Mouse (Mus musculus) liver, postnatal 0 days (tissue): ENCODE data around the gene Pitpnm1. TPM values are rescaled to one million over a fixed set of nuclear protein-coding genes. Genes with fewer than 3 reads are reported as not detected.
A peak's percentile ranks its signal among the peaks of the same experiment; 100 is the strongest.

Source experiments
- ATAC-seq: fragments of 200-750 bp; cut with Nextera tagmentation; 2 replicates; pipeline ENCODE4 v1.8.0; 2017; ENCODE audit warnings: mild to moderate bottlenecking, moderate library complexity
- DNase-seq: peaks from one replicate; pipeline ENCODE4 v3.0.0-alpha.2; 2016
- H3K27ac ChIP-seq: fragments of 300-500 bp; sonication (generic); 2 replicates; pipeline ENCODE4 v1.5.1; 2014; ENCODE audit warnings: antibody characterized with exemption, moderate library complexity, mild to moderate bottlenecking, low read depth
- H3K27me3 ChIP-seq: fragments of 300-500 bp; sonication (generic); 2 replicates; pipeline ENCODE4 v1.6.1; 2014; ENCODE audit warnings: low read length, control low read depth, mixed read lengths; ENCODE audit not compliant: insufficient read depth
- H3K36me3 ChIP-seq: fragments of 300-500 bp; sonication (generic); replicated peaks from 2 replicates; pipeline ENCODE4 v1.6.1; 2014; ENCODE audit warnings: mild to moderate bottlenecking, control low read depth, low read length, moderate library complexity, mixed read lengths; ENCODE audit not compliant: insufficient read depth
- H3K4me1 ChIP-seq: fragments of 300-500 bp; sonication (generic); 2 replicates; pipeline ENCODE4 v1.6.1; 2014; ENCODE audit warnings: antibody characterized with exemption, mild to moderate bottlenecking, control low read depth; ENCODE audit not compliant: insufficient read depth
- H3K4me2 ChIP-seq: fragments of 300-500 bp; sonication (generic); 2 replicates; pipeline ENCODE4 v1.6.1; 2014; ENCODE audit warnings: low read depth, mild to moderate bottlenecking, low read length, moderate library complexity, mixed read lengths
- H3K4me3 ChIP-seq: fragments of 300-500 bp; sonication (generic); 2 replicates; pipeline ENCODE4 v1.5.1; 2014; ENCODE audit warnings: low read depth, low read length
- H3K9ac ChIP-seq: fragments of 300-500 bp; sonication (generic); replicated peaks from 2 replicates; pipeline ENCODE4 v1.6.1; 2014; ENCODE audit warnings: mild to moderate bottlenecking, moderate library complexity
- H3K9me3 ChIP-seq: fragments of 300-500 bp; sonication (generic); 2 replicates; pipeline ENCODE4 v1.6.1; 2016; ENCODE audit warnings: mild to moderate bottlenecking, control low read depth, low read length, mixed read lengths
- CTCF ChIP-seq: sonication (generic); IDR thresholded peaks from 2 replicates; pipeline ENCODE4 v1.5.1; 2016; ENCODE audit warnings: antibody characterized with exemption, low read depth
- EP300 ChIP-seq: IDR thresholded peaks from 2 replicates; pipeline ENCODE4 v1.6.1; 2016; ENCODE audit warnings: antibody characterized with exemption, low read depth, mild to moderate bottlenecking
- WGBS: fragments of 180-500 bp; shearing (Covaris S2); extraction: QIAGEN DNeasy Blood & Tissue Kit; methylation state at CpG from one replicate; pipeline ENCODE4 v1.1.7; 2014; ENCODE audit not compliant: insufficient replicate concordance; 5-methylcytosine and 5-hydroxymethylcytosine counted together
- polyA plus RNA-seq: library from polyadenylated mRNA; unstranded; fragments of >200 nt; fragmentation: Nextera tagmentation; extraction: Ambion mirVana; gene quantifications from 2 replicates; pipeline ENCODE4 v1.2.1, GENCODE M21; 2015

Pitpnm1 gene
- polyA plus RNA-seq, 1 experiment from 2014 or later: 7.4 TPM

GRCm38 (mm10) chr19:4155223-4156072 lies 55.6 kb downstream of the Pitpnm1 start:
- peak overlapping the region; percentile 45 for H3K4me2 ChIP-seq
- peaks cover 10% of the 10 kb centered on the region for H3K4me1 ChIP-seq
- H3K36me3 ChIP-seq: peaks cover 57% of the 10 kb centered on the region
- 47% methylated on average over 6 of the region's 6 CpGs for WGBS
- TF ChIP-seq EP300: no peak
- no peak for TF ChIP-seq CTCF
- peak overlapping the region; percentile 41 for H3K4me3 ChIP-seq
- peak overlapping the region; percentile 67 for H3K27ac ChIP-seq
- ATAC-seq: no peak
- no peak for DNase-seq
- H3K9me3 ChIP-seq: no peaks in the 10 kb centered on the region
- H3K27me3 ChIP-seq: no peaks in the 10 kb centered on the region
- peak overlapping the region; percentile 55; the same call in 1 of the 2 replicates for H3K9ac ChIP-seq

- peaks cover 5% of the 10 kb centered on the region; the same call in 1 of the 2 replicates for H3K4me1 ChIP-seq
- peak overlapping the region; percentile 26; the same call in 1 of the 2 replicates for H3K9ac ChIP-seq
- H3K4me3 ChIP-seq: no peak overlapping the region
- H3K4me2 ChIP-seq: peak overlapping the region; percentile 45
- DNase-seq: no peak
- H3K9me3 ChIP-seq: no peaks in the 10 kb centered on the region
- TF ChIP-seq EP300: no peak
- no peak for TF ChIP-seq CTCF
- no peaks in the 10 kb centered on the region for H3K27me3 ChIP-seq
- peak overlapping the region; percentile 67 for H3K27ac ChIP-seq
- WGBS: 59% methylated on average over 19 of the region's 20 CpGs
- peaks cover 50% of the 10 kb centered on the region for H3K36me3 ChIP-seq
- ATAC-seq: no peak
Measured at GRCm38 (mm10) chr19:4156073-4156579, 56.3 kb downstream of the Pitpnm1 start.

- Histone ChIP-seq H3K9me3 (no peaks in the 10 kb centered on the region), H3K36me3 (peaks cover 49% of the 10 kb centered on the region), H3K27me3 (no peaks in the 10 kb centered on the region), H3K4me3 (no peak overlapping the region), H3K4me1 (peaks cover 5% of the 10 kb centered on the region; the same call in 1 of the 2 replicates), H3K4me2 (no peak overlapping the region), H3K9ac (no peak overlapping the region), H3K27ac (no peak overlapping the region)
- ATAC-seq (no peak), DNase-seq (no peak)
- 81% methylated on average over 12 of the region's 12 CpGs for WGBS
- TF ChIP-seq CTCF (no peak), EP300 (no peak)
Measured at GRCm38 (mm10) chr19:4156771-4157170, 57.0 kb downstream of the Pitpnm1 start.

GRCm38 (mm10) chr19:4159049-4159448 lies 59.3 kb downstream of the Pitpnm1 start:
- Histone ChIP-seq H3K27me3 (no peaks in the 10 kb centered on the region), H3K27ac (no peak overlapping the region), H3K4me3 (no peak overlapping the region), H3K4me1 (peaks cover 22% of the 10 kb centered on the region), H3K4me2 (no peak overlapping the region), H3K9me3 (no peaks in the 10 kb centered on the region), H3K36me3 (peaks cover 33% of the 10 kb centered on the region), H3K9ac (no peak overlapping the region)
- no peak for ATAC-seq
- TF ChIP-seq CTCF (no peak), EP300 (no peak)
- no peak for DNase-seq
- 90% methylated on average over 8 of the region's 8 CpGs for WGBS

- peaks cover 24% of the 10 kb centered on the region for H3K4me1 ChIP-seq
- H3K9me3 ChIP-seq: no peaks in the 10 kb centered on the region
- DNase-seq (peak; percentile 96), ATAC-seq (peak; percentile 88)
- peaks cover 15% of the 10 kb centered on the region for H3K36me3 ChIP-seq
- no peaks in the 10 kb centered on the region for H3K27me3 ChIP-seq
- TF ChIP-seq CTCF (no peak), EP300 (peak; percentile 75)
- H3K4me3 ChIP-seq: peak within 1 kb of the TSS; percentile 85
- H3K27ac ChIP-seq: peak within 1 kb of the TSS; percentile 79
- peak within 1 kb of the TSS; percentile 88 for H3K9ac ChIP-seq
- peak within 1 kb of the TSS; percentile 90 for H3K4me2 ChIP-seq
- 6% methylated on average over 42 of the region's 42 CpGs for WGBS
Measured at GRCm38 (mm10) chr19:4162646-4163542, 63.1 kb downstream of the Pitpnm1 start, which contains the start of gene Rps6kb2. Gene Rps6kb2, minus strand, starts transcription at chr19:4163354.
